Mouse (Mus musculus) embryo, embryonic 10.5 days (tissue): ENCODE measurements at regions not wholly inside any gene's neighbourhood (a gene's known extent, or its start where the extent isn't known, plus 50 kb on each side); places are given as distances from the start of the nearest gene placed in this dataset.
A peak's percentile ranks its signal among the peaks of the same experiment; 100 is the strongest.

Experiments
- DNase-seq: peaks from one replicate; pipeline ENCODE4 v3.0.0-alpha.2; 2015; ENCODE audit warnings: low spot score

DNA sequence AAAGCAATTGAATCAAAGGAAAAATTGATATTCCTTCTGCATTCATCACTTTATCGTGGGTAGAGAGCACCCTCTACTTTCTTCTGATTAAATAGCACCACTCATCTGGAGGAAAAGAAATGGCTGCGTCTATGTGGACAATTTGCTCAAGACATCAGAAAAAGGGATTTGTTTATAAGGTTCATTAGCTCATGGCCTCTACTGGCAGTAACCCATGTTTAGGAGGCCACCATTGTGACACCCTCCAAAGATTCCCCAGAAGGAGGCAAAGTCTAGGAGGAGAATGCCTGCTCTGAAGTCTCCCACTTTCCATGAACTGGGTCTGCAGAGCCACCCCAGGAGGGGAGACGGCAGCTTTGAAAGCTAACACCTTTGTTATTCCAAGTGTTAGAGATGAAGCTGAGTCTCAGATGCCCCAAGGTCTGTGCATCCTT is 147.2 kb upstream of the Plscr5 start:
- peak; percentile 57 for DNase-seq

DNA sequence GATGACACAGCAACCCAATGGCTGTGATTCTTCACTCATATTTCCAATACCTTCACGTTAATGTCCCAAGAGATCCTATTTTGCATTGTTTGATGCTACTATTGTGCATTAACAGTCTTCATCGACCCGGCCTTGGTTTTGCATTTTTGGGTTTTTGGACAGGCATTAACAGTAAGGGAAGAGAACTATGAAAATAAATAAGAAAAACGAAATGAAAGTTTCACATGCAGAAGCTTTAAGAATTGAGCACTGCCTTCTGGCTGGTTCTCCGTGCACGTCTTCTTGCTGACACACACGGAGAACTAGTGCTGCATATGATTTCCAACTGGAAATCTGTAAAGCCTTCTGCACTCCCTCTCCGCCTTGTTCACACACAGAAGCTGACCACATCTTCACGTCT is 148.6 kb upstream of the Plscr5 start:
- no peak for DNase-seq

DNA sequence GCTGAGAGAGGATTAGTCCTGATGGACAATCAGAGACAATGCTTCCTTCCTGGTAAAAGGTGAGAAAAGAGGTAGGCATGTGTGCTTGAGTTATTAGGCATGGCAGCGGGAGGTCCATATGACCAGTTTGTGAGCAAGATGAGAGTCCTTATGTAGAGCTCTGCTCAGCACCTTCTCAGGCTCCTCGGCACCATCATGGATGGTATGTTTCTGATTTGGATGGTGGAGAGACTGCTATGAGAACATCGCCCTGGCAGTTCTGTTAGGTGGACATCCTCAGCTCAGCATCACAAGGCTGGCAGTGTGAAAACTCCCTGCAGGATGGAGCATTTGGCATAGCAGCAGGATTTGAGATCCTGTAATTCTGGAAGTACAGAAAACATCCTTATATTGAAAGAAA is 176.2 kb upstream of the Plscr5 start:
- no peak for DNase-seq

DNA sequence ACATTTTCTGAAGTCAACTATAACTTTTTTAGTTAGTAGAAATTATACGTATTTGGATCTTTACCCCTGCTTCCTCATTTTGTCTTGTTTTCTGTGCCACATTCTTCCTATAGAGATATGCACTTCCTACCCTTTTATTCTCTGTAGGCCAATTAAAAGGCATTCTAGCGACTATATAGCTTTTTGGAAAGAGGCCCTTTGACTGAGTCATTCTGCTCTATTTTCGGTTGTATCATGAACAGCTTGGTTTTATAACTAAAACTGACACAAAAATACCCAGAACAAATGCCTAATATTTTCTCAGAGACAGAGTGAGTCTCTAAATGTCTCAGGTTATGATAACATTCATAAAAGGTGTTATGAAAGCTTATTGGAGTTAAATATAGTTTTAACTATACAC is 176.8 kb upstream of the Plscr5 start:
- DNase-seq, result no peak

DNA sequence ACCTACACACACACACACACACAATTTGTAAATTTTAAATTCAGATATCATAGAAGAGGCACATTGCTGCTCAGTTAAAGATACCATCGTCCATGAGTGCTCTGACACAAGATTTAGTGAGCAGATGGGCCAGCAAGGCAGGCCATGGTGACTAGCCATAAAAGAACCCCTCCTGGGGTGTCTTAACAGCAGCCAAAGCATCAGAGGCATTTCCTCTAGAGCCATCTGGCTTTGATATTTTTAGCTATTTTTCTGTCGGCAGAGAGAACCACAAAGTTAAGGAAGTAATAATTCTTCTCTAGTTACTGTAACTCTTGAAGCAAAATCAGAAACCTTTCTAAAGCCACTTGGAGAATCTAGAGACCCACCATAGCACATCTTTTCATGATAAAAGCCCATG is 204.5 kb upstream of the Plscr5 start:
- peak; percentile 39 for DNase-seq

DNA sequence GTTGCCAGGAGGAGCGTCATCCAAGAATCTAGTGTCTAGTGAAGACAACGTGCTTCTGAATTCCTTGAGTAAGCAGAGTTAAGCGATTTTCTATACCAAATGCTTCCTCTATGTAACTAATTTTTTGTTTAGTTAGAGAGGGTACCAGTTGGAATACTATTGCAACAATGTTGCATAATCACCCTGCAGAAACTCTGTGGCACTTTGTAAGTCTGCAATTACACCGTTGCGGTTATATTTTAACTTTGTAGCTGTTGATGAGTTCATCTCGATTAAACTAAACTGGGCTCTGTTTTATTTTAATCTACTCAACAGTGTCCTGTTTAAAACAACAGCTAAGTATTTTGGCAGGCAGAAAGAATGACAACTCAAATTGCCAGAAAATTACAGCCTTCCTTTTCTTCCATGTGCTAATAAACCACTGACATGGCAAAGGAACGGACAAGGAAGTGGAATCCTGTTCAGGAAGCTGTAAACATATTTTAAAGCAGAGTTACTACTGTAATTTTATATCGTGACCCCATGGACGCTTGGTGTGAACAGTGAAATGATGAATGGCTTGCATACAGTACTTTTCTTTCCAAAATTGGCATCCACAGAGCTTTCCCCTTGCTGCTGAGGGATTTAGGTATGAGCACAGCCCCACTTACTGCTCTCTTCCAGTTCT is 210.6 kb upstream of the Plscr5 start:
- no peak for DNase-seq

DNA sequence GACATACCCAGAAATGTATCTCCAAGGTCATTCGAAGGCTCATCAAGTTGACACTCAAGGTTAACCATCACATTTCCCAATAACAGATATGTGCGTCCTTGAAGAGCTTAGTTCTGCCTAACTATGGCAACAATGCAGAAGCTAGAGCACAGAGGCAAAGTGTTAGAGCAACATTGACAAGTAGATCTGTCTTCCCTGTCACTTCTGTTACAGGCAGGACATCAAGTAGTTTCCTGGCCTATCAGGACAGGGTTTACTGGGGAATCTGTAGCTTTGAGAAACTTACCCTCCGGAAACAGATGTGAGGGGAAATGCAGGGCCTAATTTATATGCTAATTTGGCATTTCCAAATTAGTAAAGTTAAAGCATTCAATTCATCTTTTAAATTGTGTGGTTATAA is 211.2 kb upstream of the Plscr5 start:
- no peak for DNase-seq

DNA sequence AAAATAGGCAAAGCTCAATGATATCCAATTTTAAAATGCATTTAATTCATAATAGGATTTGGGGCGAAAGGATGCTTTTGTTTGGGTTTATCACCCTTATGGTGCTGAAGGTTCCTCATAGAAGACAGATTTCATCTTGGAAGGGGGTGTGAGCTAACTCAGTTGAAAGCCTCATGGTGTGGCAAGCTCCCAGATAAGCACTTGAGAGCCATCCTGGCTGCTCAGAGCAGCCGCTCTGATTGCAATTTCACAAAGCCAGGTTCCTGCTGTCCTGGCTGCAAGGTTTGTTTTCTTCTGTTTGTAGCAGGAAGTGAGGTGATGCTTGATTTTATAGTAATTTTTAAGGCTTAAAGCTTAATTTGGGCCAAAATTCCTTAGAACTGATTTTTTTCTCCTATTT is 228.7 kb upstream of the Plscr5 start:
- DNase-seq, result no peak

DNA sequence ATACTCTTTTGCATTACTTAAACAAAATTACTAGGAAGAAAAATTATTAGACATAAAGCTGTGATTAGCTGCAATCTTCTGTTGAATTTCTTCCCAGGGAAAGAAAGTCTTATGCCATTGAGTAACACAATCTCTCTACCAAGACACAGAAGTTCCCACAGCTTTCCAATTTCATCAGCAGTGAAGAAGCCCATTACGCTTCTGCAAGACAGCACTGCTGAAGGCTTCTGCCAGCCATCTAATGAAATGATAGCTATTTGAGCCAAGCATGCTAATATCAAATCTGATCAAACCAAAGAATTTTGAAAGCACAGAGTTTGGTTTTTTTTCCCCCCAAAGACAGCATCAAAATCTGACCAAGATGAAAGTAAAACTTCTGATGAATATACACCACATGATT is 230.0 kb upstream of the Plscr5 start:
- DNase-seq, result no peak

DNA sequence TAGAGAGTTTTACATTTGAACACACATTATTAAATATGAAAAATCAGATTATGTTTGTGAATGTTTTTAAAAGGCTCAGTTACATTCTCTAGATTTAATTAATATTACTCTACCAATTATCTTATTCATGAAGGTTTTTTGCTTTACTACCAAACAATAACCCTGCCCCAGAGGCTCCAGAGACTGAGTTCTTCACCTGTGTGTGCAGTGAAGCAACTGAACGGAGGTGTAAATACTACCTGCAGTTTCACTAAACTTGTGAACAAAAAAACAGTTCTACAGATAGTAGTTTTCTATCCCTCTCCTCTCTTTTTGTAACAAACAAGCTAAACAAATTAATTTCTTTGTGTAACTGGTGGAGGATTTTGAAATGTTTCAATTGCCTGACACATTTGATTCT is 231.1 kb upstream of the Plscr5 start:
- DNase-seq, result no peak

DNA sequence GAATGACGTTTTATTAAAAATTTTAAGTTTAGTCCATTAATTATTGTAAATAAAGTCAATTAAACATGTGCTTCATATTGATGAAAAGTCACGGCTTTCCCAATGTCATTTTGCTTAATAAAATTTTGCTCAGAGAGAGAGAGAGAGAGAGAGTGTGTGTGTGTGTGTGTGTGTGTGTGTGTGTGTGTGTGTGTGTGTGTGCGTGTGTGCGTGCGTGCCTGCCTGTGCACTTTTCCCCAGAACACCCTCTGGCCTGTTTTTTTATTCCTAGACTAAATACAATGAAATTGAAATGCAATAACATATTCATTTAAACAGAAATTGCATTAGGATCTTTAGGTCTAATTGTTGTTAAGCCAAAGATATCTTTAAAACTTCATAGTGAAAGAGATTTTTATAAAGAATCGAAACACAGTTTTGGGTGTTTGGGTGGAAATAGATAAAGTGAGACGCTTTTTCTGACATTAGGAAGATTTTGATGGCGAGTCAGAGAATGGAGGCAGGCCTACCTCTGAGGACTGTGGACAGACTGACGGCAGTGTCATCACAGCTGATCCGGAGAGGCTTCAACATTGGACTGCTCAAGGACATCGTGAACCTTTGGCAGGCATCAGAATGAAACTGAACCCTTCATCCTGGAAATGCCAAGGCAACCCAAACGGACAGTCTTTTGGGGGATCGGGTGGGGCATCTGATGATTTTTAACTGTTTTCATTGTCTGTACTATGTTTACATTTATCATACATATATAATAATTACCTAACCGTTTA is 232.0 kb upstream of the Plscr5 start:
- no peak for DNase-seq

DNA sequence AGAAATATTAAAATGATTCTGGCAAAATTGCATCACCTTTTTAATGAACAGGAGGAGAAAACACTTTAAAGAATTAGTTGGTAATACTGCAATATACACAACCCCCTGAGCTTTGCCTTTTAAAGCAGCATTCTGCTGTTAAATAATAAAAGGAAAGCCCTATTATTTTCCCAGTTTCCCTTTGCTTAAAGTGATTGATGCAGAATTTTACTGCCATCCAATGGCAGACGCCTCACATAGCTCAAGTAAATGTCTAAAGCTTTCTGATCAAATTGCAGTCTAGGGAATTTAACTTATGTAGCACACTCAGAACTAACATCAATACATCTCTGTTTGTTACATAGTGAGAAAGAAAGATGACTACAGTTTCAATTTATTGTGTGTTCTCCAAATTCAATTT is 233.1 kb upstream of the Plscr5 start:
- peak; percentile 36 for DNase-seq

DNA sequence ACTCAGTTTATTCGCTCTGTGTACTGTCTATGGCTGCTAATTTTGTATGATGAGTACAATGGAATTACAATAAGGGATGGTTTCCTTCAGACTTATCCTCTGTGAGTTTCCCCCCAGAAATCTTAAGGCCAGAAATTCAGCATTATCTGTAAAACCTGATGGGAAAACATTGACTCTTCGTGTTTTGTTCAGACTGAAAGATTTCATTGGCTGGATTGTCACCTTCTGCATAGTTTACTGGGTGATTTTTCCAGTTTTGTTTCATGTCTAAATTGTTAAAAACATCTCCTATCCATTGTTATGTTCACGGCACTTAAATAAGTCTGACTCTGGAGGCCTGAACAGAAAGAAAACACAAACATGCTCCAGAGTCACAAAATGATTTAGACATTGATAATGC is 233.7 kb upstream of the Plscr5 start:
- no peak for DNase-seq

DNA sequence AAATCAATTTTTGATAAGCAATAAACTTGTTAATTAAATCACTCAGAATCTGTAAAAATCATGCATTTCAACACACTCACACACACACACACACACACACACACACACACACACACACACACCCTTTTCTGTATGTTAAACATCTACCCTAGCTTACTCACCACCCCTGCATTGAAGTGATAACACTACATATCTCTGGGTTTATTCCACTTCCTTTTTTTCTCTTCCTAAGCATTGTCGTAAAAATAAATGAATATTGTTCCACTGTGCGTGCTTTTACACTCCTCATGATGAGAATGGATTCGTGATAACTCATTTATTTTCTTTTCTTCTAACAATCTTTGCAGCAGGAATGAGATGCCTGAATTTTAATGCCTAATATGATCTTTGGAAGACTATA is 234.3 kb upstream of the Plscr5 start:
- no peak for DNase-seq

DNA sequence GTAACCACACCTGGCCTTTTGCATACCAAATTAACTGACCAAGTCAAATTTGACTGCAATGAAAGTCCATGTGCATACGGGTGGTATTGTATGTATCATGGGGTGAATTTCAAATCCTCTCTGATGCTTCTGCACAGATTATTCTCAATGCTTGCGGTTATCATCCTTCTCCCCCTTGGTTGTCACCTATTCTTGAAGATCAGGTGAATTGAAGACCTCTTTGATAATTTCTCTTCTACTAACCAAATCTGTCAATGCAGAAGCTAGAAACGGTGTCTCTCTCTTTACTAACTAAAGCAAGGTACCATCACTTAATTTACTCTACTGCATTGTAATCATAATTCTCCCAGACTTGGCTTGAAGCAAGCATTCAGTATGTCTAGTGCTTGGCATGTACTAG is 235.7 kb upstream of the Plscr5 start:
- DNase-seq, result no peak

DNA sequence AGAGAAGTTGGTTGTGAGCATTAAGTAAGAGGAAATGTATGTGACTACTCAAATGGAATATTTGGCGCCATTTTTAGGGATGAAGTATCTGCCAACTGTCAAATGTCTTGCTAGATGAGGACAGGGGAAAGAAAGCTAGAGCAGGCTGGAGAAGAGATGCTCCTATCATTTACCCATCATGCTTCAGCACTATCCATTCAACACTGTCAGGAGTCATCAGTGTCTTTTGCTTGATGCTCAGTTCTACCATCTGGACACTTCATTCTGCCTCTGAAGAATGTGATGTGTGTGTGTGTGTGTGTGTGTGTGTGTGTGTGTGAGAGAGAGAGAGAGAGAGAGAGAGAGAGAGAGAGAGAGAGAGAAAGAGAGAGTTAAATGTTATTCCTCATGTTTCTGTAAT is 244.0 kb upstream of the Plscr5 start:
- no peak for DNase-seq

DNA sequence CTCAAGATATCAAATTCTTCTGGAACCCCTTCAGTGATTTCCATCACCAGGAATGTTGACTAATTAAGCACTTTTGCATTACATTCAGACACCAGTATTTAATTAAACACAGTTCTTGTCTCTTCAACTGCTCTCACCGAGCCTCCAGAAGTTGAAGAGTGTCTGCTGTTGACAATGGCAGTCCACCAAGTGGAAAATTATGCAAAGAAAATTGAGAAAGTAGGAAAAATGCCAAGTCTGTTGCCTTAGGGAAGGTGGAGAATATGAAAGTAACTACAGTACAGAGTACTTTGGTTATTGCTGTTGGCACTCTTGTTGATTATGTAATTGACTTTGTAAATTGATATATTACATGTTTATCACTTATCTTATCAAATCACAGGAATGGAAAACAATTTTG is 250.7 kb upstream of the Plscr5 start:
- no peak for DNase-seq

DNA sequence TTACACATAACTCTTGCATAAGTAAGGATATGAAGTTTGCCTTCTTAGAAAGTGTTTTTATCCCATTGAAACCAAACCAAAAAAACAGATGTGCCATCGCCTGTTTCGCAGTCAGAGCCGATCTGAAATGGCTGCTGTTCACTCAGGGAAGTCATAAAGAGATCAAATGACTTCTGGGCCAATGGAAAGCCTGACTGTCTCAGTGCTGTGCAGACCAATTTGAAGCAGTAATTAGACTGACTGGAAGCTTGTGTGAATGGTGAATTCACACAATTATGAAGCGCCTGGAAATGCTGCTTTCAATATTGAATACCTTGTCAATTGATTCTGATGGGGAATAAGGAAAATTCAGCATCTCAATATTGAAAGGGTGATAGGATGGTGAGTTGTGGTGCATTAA is 254.0 kb upstream of the Plscr5 start:
- DNase-seq, result peak; percentile 3

DNA sequence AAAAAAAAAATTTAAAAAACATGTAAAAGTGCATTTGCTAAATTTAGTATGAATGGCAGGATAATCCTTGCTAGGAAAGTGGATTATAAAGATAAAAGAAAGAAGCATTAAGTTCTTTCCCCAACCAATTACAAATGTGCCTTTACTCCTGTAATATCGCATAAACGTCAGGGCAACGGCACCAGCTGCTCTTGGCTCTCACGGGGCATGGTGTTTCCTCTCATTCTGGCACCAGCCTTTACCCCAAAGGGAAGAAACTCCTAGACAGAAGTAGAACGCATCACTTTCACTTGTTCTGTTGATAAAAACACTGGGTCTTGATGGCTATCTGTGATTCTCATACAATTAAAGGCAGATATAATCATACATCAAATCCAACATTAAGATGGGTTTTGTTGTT is 288.7 kb upstream of the Plscr5 start:
- DNase-seq, result no peak

DNA sequence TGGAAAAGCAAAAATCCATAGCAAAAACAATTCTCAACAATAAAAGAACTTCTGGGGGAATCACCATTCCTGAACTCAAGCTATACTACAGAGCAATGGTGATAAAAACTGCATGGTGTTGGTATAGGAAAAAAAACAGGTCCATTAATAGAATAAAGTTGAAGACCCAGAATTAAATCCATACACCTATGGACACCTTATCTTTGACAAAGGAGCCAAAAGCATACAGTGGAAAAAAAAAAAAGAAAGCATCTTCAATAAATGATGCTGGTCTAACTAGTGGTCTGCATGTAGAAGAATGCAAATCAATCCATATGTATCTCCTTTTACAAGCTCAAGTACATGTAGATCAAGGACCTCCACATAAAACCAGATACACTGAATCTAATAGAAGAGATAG is 291.8 kb upstream of the Plscr5 start:
- no peak for DNase-seq

DNA sequence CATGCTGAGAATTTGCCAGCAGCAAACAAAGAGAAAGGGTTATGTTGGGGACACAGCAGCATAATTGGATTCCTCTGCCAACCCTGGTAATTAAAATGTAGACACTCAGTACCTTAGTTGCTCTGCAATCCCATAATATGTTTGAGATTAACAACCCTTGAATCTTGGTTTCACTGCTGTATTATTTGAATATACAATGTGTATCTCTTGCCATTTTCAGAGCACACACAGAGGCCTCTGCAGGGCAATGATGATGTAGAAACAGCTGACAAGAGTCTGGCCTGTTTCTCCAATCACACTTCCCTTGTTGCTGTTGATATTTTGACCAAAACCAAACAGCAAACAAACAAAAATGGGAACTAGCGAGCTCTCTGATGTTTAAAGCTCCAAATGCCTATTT is 315.9 kb upstream of the Plscr5 start:
- no peak for DNase-seq

DNA sequence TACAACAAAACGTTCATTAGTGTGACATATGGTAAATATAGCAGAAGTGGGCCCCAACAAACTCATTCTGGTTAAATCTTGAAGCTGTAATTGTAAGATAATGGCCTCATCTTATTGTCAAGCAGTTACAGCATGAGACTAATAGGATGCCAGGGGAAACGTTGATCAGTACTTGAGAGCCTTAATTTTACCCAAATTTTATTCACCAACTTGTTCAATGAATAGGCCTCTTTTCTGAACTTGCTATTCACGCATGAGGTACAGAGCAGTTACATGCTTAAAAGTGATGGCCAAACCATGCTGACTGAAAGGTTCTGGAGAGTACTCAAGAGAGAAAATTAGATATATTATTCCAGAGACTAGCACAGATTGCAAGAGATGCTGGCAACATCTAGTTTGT is 361.2 kb upstream of the Plscr5 start:
- DNase-seq, result no peak

DNA sequence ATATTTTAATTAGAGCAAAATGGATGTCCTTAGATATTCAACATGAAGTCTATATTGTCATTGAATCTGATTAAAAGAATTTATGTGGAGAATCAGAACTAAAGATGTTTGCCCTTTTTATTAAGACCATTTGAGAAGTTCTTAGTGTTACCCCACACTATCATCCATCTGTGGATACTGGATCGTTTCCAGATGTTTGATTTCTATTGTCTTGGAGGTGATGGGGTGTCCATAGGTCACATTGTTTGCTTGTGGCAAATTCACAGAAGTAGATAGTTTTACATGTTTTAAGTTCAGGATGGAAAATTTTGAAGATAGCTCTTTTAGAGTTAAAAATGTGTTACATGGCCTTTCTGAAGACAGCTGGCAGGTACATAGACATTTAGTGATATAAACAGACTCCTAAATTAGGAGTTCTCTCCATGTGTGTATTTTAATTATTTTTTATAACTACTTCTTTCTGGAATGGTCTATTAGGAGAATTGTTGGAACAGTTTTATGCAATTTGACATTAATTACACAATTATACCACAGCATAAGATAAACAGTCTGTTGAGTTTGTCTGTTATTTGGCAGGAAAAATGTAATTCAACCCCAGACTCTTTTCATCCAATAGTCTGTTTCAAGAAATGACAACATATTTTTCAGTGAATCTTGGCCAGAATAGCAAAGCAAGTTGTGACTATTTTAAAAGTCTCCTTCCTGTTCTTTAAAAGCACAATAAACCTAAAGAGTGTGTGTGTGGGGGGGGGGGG is 368.8 kb upstream of the Plscr5 start:
- DNase-seq, result no peak
